Mouse (Mus musculus) erythroblast, adult 5-6 weeks (primary cell): ENCODE measurements around the gene Slain1. TPM values are rescaled to one million over a fixed set of nuclear protein-coding genes. Genes with fewer than 3 reads are reported as not detected.

Experiments used
- total RNA-seq, 2 experiments: library from RNA; stranded (forward) in 1 of 2; stranded (reverse) in 1 of 2; fragments of 150-400 nt in 1 of 2; fragments of 200-764, 138-1000 nt in 1 of 2; gene quantifications; 2 replicates each; pipeline versions ENCODE4 v1.2.3 to v1.2.4; 2015 to 2017; ENCODE audit warnings: low replicate concordance in 2 of 2

Gene Slain1
- total RNA-seq, 2 experiments from 2014 or later, result 2.5 to 7.5 TPM

Other genes with a start within 250 kb of the Slain1 start
- not detected in 2 replicates for gene Scel, start 136.9 kb upstream of the Slain1 start, total RNA-seq (2015; ENCODE audit: low replicate concordance)
- not detected in 2 replicates for gene Scel, start 136.9 kb upstream of the Slain1 start, total RNA-seq (2017; ENCODE audit: low replicate concordance)
- gene Ednrb, start 194.2 kb downstream of the Slain1 start, total RNA-seq (2015; ENCODE audit: low replicate concordance), result 0.42 TPM in 1 of 2 replicates, not detected in the other
- gene Ednrb, start 194.2 kb downstream of the Slain1 start, total RNA-seq (2017; ENCODE audit: low replicate concordance), result 0.60 TPM in 1 of 2 replicates, not detected in the other